Mouse (Mus musculus): ENCODE results near the gene Errfi1. TPM values are rescaled to one million over a fixed set of nuclear protein-coding genes. Genes with fewer than 3 reads are reported as not detected.

Gene Errfi1
- polyA plus RNA-seq, 1 experiment from 2014 or later = 40.1 TPM

DNA sequence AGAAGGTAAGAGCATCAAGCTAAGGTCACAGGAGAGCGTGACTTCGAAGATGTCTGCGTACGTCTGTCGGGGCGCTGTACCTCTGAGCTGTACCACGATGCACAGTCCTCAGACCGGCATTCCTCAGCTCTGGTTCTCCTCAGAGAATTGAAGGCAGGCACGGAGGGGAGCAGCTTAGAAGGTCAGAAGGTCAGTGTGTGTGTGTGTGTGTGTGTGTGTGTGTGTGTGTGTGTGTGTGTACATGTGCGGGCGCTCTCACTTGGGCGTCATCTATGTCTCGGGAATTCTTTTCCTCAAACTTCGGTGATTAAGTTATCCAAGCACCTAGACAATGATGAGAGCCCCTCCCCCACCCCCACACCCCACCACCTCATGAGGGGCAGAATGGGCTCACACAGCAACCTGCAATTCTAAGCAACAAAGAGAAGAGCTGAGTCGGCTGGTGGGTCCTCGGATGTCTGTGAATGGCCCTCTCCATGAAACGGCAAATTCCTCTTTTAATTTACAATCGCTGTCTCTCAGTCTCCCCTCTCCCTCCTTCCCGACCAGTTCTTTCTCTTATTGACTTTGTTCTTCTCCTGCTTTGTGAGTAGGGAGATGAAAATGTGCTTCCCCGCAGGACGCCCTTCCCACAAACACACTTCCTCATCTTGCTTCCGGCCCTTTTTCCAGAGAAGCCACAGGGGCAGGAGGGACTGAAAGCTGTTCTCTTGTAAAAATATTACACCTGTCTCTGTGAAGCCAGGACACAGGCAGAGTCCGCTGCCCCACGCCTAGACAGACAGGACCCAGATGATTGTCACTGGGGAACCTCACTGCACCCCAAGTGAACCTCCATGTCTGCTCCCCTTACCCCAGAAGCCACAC, 29.9 kb upstream of the Errfi1 start:
- H3K4me2 ChIP-seq = no peak overlapping the region
- H3K9ac ChIP-seq = no peak overlapping the region
- no peaks in the 10 kb centered on the region for H3K36me3 ChIP-seq (replicated peaks)
- H3K27me3 ChIP-seq = no peaks in the 10 kb centered on the region
- no peak overlapping the region for H3K4me3 ChIP-seq (replicated peaks)
- 46% methylated on average over 24 of the region's 24 CpGs for WGBS (ENCODE audit: insufficient replicate concordance)
- H3K4me1 ChIP-seq (replicated peaks) = no peaks in the 10 kb centered on the region
- H3K9me3 ChIP-seq (replicated peaks) = no peaks in the 10 kb centered on the region
- H3K27ac ChIP-seq (replicated peaks) = no peak overlapping the region
- ATAC-seq (ENCODE audit: insufficient read depth) = no peak

DNA sequence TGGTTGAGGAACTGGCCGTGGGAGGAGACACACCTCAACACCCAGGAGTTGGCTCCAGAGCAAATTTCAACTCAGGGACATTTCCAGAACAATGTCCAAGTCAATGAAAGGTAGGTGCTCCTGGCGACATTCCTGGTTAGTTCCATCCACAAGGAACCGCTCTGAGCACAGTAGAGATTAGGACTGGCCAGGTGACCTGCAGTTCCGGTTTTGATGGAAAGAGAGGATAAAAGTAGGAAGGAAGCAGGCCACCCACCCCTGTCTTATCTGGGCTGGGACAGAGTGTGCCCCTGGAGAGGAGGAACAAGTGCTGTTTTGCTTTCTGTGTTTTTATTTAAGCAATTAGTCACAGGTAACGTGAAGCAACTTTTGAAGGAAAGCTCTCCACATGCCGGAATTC, 28.8 kb upstream of the Errfi1 start:
- ATAC-seq (ENCODE audit: insufficient read depth) = no peak
- no peak overlapping the region for H3K4me2 ChIP-seq
- no peak overlapping the region for H3K27ac ChIP-seq (replicated peaks)

DNA sequence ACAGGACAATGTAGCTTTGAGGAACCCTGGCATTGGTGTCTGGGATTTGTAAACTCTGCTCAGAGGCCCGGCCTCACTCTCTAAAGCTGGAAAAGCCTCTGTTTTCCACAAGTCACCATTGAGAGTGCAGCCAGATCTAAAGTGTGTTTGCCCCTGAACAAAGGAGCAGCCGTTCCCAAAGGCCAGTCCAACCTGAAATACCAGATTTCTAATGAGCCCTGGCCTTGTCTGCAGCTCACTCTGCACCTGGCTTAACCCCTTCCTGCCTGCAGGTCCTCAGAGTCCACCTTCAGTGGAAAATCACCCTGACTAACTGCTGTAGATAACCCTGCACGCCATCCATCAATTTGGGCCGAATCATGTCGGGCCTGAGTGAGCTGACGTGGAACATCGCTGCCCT, 28.2 kb upstream of the Errfi1 start:
- no peaks in the 10 kb centered on the region for H3K9me3 ChIP-seq (replicated peaks)
- no peaks in the 10 kb centered on the region for H3K4me1 ChIP-seq (replicated peaks)
- H3K9ac ChIP-seq = no peak overlapping the region
- no peak overlapping the region for H3K27ac ChIP-seq (replicated peaks)
- H3K4me3 ChIP-seq (replicated peaks) = no peak overlapping the region
- 56% methylated on average over 7 of the region's 7 CpGs for WGBS (ENCODE audit: insufficient replicate concordance)
- H3K36me3 ChIP-seq (replicated peaks) = no peaks in the 10 kb centered on the region
- no peaks in the 10 kb centered on the region for H3K27me3 ChIP-seq
- H3K4me2 ChIP-seq = no peak overlapping the region
- ATAC-seq (ENCODE audit: insufficient read depth) = no peak

More for the DNA sequence above, 28.8 kb upstream of the Errfi1 start:
- WGBS (ENCODE audit: insufficient replicate concordance) = 24% methylated on average over 6 of the region's 6 CpGs
- Histone ChIP-seq H3K9ac (no peak overlapping the region), H3K27me3 (no peaks in the 10 kb centered on the region), H3K4me1 (replicated peaks) (no peaks in the 10 kb centered on the region), H3K4me3 (replicated peaks) (no peak overlapping the region), H3K9me3 (replicated peaks) (no peaks in the 10 kb centered on the region), H3K36me3 (replicated peaks) (no peaks in the 10 kb centered on the region)

DNA sequence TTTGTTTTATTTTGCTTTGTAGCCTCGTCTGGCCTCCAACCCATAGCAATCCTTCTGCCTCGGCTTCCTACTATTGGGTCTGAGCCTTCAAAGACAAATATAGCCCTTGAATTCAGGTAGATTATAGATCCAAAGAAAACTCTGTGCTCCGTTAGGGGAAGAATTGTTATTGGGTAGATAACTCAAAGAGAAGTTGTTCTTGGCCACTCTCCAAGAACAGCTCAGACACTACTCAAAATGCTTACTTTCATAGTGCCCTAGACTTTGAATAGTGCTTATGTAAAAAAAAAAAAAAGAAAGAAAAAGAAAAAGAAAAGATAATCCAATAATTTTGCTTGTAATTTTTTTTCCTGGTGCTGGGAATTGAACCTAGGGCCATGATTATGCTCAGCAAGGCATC, 22.4 kb upstream of the Errfi1 start:
- Histone ChIP-seq H3K9ac (no peak overlapping the region), H3K27ac (replicated peaks) (no peak overlapping the region)
- 48% methylated on average over 3 of the region's 3 CpGs for WGBS (ENCODE audit: insufficient replicate concordance)

DNA sequence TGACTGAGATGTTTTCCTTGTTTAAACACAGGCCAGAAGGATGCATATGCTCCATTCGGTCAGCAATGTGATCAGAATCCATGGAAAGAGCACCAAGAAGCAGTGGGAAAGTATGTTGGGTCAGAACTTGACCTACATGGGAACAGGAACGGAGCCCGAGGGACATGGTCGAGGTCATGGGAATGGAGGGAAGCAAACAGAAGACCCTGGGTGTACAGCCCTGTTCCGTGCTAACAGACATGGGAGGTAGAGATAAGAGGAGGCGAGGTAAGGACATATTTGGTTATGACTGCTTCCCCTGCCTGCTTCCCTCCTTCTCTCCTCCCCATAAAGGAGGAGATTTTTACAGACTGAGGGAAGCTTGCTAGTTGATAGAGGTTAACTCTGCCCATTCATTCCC, 21.8 kb upstream of the Errfi1 start:
- WGBS (ENCODE audit: insufficient replicate concordance) = 43% methylated on average over 6 of the region's 6 CpGs
- Histone ChIP-seq H3K4me1 (replicated peaks) (no peaks in the 10 kb centered on the region), H3K4me2 (no peak overlapping the region), H3K9ac (no peak overlapping the region), H3K27ac (replicated peaks) (no peak overlapping the region), H3K4me3 (replicated peaks) (no peak overlapping the region), H3K9me3 (replicated peaks) (no peaks in the 10 kb centered on the region), H3K27me3 (no peaks in the 10 kb centered on the region), H3K36me3 (replicated peaks) (no peaks in the 10 kb centered on the region)
- ATAC-seq (ENCODE audit: insufficient read depth) = no peak

More for the DNA sequence above, 22.4 kb upstream of the Errfi1 start:
- H3K9me3 ChIP-seq (replicated peaks) = no peaks in the 10 kb centered on the region
- H3K4me1 ChIP-seq (replicated peaks) = no peaks in the 10 kb centered on the region
- no peak overlapping the region for H3K4me3 ChIP-seq (replicated peaks)
- no peaks in the 10 kb centered on the region for H3K36me3 ChIP-seq (replicated peaks)
- no peak for ATAC-seq (ENCODE audit: insufficient read depth)
- no peak overlapping the region for H3K4me2 ChIP-seq
- H3K27me3 ChIP-seq = no peaks in the 10 kb centered on the region

DNA sequence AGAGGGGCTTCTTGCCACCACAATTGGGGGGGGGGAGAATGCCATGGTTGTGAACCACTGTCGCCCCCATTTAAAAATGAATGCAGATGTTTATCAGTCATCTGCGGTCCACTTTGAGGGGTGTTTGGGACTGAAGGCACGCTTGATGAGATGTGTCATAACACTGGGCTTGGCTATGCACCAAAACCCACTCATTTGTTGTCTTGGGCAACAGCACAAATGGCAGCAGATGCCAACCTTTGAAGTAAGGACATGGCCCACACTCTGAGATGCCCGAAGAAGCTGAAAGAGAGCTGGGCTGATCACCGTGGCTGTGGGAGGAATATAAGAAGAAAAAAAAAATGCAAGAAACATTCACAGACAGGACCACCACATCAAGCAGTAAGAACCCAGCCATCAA, 18.6 kb upstream of the Errfi1 start:
- no peak overlapping the region for H3K4me2 ChIP-seq
- H3K4me1 ChIP-seq (replicated peaks) = no peaks in the 10 kb centered on the region
- 71% methylated on average over 5 of the region's 5 CpGs for WGBS (ENCODE audit: insufficient replicate concordance)
- no peak overlapping the region for H3K9ac ChIP-seq
- ATAC-seq (ENCODE audit: insufficient read depth) = no peak
- no peaks in the 10 kb centered on the region for H3K27me3 ChIP-seq
- no peak overlapping the region for H3K4me3 ChIP-seq (replicated peaks)
- H3K36me3 ChIP-seq (replicated peaks) = no peaks in the 10 kb centered on the region
- no peaks in the 10 kb centered on the region for H3K9me3 ChIP-seq (replicated peaks)
- H3K27ac ChIP-seq (replicated peaks) = no peak overlapping the region

DNA sequence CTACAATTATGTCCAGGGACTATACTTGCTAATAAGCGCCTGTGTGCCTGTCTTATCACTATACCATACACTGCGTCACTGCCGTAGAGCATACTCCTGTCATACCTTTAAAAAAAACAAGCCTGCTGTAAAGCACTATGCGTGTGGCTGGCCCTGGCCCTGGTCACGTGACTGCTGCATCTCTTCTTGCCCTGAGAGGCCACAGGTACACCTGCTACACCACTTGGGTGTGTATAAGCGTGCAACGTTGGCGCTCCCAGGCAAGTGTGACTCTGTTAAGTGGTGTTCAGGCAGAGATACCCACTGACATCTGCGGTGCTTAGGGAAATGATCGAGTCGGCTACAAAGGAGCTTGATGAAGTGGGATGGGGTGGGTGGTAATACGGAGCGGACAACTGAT, 17.5 kb upstream of the Errfi1 start:
- no peak for ATAC-seq (ENCODE audit: insufficient read depth)
- Histone ChIP-seq H3K9ac (no peak overlapping the region), H3K4me2 (no peak overlapping the region), H3K9me3 (replicated peaks) (no peaks in the 10 kb centered on the region), H3K36me3 (replicated peaks) (no peaks in the 10 kb centered on the region), H3K27me3 (no peaks in the 10 kb centered on the region), H3K27ac (replicated peaks) (no peak overlapping the region), H3K4me3 (replicated peaks) (no peak overlapping the region), H3K4me1 (replicated peaks) (no peaks in the 10 kb centered on the region)
- WGBS (ENCODE audit: insufficient replicate concordance) = 75% methylated on average over 13 of the region's 13 CpGs

DNA sequence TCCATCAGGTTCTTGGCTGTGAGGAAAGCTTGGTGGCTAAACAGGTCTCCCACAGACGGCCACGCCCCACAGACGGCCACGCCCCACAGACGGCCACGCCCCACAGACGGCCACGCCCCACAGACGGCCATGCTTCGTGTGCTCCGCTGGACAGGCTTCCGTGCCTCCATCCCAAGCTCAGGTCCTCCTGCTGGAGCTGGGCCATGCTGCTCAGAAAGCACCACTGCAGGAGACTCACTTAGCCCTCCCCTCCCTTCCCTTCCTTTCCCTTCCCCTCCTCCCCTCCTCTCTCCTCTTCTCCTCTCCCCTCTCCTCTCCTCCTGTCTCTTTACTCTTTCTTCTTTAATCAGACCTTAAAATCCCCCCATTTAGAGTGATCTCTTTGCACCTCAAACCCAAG, 16.8 kb upstream of the Errfi1 start:
- no peak overlapping the region for H3K9ac ChIP-seq
- ATAC-seq (ENCODE audit: insufficient read depth) = no peak
- H3K27me3 ChIP-seq = no peaks in the 10 kb centered on the region
- WGBS (ENCODE audit: insufficient replicate concordance) = 73% methylated on average over 12 of the region's 12 CpGs
- H3K9me3 ChIP-seq (replicated peaks) = no peaks in the 10 kb centered on the region
- no peak overlapping the region for H3K4me3 ChIP-seq (replicated peaks)
- H3K27ac ChIP-seq (replicated peaks) = no peak overlapping the region
- no peaks in the 10 kb centered on the region for H3K36me3 ChIP-seq (replicated peaks)
- no peak overlapping the region for H3K4me2 ChIP-seq
- no peaks in the 10 kb centered on the region for H3K4me1 ChIP-seq (replicated peaks)

DNA sequence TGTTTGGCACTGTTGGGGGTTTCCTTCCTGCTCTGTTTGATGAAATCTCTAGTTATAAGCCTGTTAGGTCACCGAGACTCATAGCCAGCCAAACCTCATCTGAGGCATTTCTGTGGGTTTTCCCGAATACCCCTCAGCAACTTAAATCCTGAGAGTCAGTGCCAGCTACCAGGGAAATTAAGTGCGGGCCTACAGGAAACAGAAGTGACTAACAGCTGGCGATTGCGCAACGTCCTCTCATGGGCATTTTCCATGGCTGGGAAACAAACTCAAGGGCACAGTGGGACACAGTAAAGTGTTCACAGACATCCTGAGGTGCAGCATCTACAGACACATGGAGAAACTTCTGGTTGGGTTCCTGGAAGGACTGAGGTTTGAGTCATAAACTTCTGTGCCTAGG, 16.3 kb upstream of the Errfi1 start:
- H3K27ac ChIP-seq (replicated peaks) = no peak overlapping the region
- H3K4me3 ChIP-seq (replicated peaks) = no peak overlapping the region
- no peak overlapping the region for H3K9ac ChIP-seq
- H3K4me2 ChIP-seq = no peak overlapping the region
- no peaks in the 10 kb centered on the region for H3K4me1 ChIP-seq (replicated peaks)
- H3K9me3 ChIP-seq (replicated peaks) = no peaks in the 10 kb centered on the region
- no peak for ATAC-seq (ENCODE audit: insufficient read depth)
- H3K36me3 ChIP-seq (replicated peaks) = no peaks in the 10 kb centered on the region
- 34% methylated on average over 6 of the region's 6 CpGs for WGBS (ENCODE audit: insufficient replicate concordance)
- no peaks in the 10 kb centered on the region for H3K27me3 ChIP-seq

DNA sequence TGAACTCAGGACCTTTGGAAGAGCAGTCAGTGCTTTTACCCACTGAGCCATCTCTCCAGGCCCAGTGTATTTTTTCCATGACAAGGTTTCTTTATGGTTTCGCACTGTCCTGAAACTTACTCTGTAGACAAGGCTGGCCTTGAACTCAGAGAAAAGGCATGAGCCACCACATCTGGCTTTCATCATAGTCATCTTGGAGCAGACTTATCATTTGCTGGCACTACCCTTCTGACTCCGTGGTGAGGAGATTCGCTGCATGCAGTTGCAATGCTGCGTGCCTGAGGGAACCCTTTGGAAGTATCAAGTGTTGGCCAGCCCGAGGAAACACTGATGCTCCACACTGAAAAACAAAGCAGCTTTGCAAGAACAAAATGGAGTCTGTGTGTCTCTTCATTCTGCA, 11.7 kb upstream of the Errfi1 start:
- Histone ChIP-seq H3K27me3 (no peaks in the 10 kb centered on the region), H3K4me2 (no peak overlapping the region), H3K27ac (replicated peaks) (no peak overlapping the region), H3K4me1 (replicated peaks) (no peaks in the 10 kb centered on the region), H3K36me3 (replicated peaks) (no peaks in the 10 kb centered on the region), H3K4me3 (replicated peaks) (no peak overlapping the region), H3K9ac (no peak overlapping the region), H3K9me3 (replicated peaks) (no peaks in the 10 kb centered on the region)
- ATAC-seq (ENCODE audit: insufficient read depth) = no peak
- 65% methylated on average over 5 of the region's 5 CpGs for WGBS (ENCODE audit: insufficient replicate concordance)

DNA sequence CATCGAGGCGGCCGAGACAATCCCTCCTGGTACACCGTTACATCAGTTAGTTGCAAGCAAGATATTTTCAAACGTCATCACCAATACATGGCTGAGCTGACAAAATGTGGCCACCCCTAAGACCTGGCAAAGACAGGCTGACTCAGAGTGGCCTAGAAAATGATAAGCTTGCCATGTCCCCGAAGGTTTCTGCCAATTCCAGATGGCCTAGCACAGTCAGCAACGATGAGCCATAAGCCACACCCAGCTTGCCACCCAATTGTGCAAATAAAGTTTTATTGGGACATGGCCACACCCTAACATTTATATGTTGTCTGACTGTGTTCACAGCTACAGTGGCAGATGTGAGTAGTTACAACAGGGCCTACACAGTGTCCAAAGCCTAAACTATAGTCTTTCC, 10.5 kb upstream of the Errfi1 start:
- Histone ChIP-seq H3K4me2 (no peak overlapping the region), H3K9ac (no peak overlapping the region), H3K27ac (replicated peaks) (no peak overlapping the region), H3K9me3 (replicated peaks) (no peaks in the 10 kb centered on the region), H3K4me3 (replicated peaks) (no peak overlapping the region), H3K36me3 (replicated peaks) (no peaks in the 10 kb centered on the region), H3K4me1 (replicated peaks) (no peaks in the 10 kb centered on the region), H3K27me3 (no peaks in the 10 kb centered on the region)
- ATAC-seq (ENCODE audit: insufficient read depth) = no peak
- WGBS (ENCODE audit: insufficient replicate concordance) = 66% methylated on average over 7 of the region's 7 CpGs

DNA sequence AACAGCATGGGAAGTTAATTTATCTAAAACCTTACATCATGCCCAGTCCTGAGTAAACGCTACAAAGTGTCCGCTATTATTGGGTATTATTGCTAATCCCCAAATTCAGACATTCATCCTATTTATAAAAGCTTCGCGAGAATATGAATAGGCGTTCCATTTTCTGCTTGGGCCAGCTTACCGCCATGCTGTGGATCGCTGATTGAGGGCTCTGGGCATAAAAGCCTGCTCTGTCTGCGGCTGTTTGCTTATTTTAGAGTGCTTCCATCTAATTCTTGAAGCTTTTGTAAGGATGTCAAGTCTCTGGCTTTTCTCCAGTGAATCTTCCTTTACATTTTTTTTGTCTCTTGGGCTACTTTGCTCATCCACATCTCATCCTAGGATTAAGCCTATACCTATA, 7.4 kb upstream of the Errfi1 start:
- H3K4me1 ChIP-seq (replicated peaks) = no peaks in the 10 kb centered on the region; the same call in 1 of the 2 replicates
- H3K27ac ChIP-seq (replicated peaks) = no peak overlapping the region
- no peaks in the 10 kb centered on the region for H3K9me3 ChIP-seq (replicated peaks)
- H3K27me3 ChIP-seq = no peaks in the 10 kb centered on the region
- no peaks in the 10 kb centered on the region for H3K36me3 ChIP-seq (replicated peaks)
- H3K4me2 ChIP-seq = no peak overlapping the region
- WGBS (ENCODE audit: insufficient replicate concordance) = 78% methylated on average over 8 of the region's 8 CpGs
- H3K4me3 ChIP-seq (replicated peaks) = no peak overlapping the region
- no peak overlapping the region for H3K9ac ChIP-seq
- ATAC-seq (ENCODE audit: insufficient read depth) = no peak
